Mouse (Mus musculus) adrenal gland, postnatal 10 days (tissue): ENCODE data around the gene Nbas. TPM values are rescaled to one million over a fixed set of nuclear protein-coding genes. Genes with fewer than 3 reads are reported as not detected.
A peak's percentile ranks its signal among the peaks of the same experiment; 100 is the strongest.

Experiments used
- DNase-seq: peaks from one replicate; pipeline ENCODE4 v3.0.0; 2021; ENCODE audit warnings: mixed read lengths
- total RNA-seq, 2 experiments: library from RNA; stranded (reverse); gene quantifications; 2 replicates each; pipeline ENCODE4 v1.2.3; 2021

Gene Nbas
- total RNA-seq, 2 experiments from 2014 or later: 21.5 to 29.2 TPM

- DNase-seq: peak; percentile 40
Measured at GRCm38 (mm10) chr12:13389644-13390043, 120.7 kb downstream of the Nbas start.

GRCm38 (mm10) chr12:13410191-13410590 is 141.3 kb downstream of the Nbas start:
- no peak for DNase-seq

GRCm38 (mm10) chr12:13418651-13419050 is 149.7 kb downstream of the Nbas start:
- no peak for DNase-seq

GRCm38 (mm10) chr12:13430219-13430618 is 161.3 kb downstream of the Nbas start:
- no peak for DNase-seq

GRCm38 (mm10) chr12:13444653-13445431 is 175.9 kb downstream of the Nbas start:
- no peak for DNase-seq

- no peak for DNase-seq
Measured at GRCm38 (mm10) chr12:13445486-13446065, 176.6 kb downstream of the Nbas start.

GRCm38 (mm10) chr12:13448916-13449315 is 180.0 kb downstream of the Nbas start:
- no peak for DNase-seq

GRCm38 (mm10) chr12:13452050-13452449 is 183.1 kb downstream of the Nbas start:
- DNase-seq: no peak

- no peak for DNase-seq
Measured at GRCm38 (mm10) chr12:13460223-13460853, 191.4 kb downstream of the Nbas start.

- DNase-seq: peak; percentile 19
Measured at GRCm38 (mm10) chr12:13461558-13462153, 192.7 kb downstream of the Nbas start.

GRCm38 (mm10) chr12:13462397-13462796 is 193.5 kb downstream of the Nbas start:
- peak; percentile 6 for DNase-seq

GRCm38 (mm10) chr12:13465554-13465953 is 196.6 kb downstream of the Nbas start:
- no peak for DNase-seq

GRCm38 (mm10) chr12:13474881-13475280 is 205.9 kb downstream of the Nbas start:
- DNase-seq: no peak

- no peak for DNase-seq
Measured at GRCm38 (mm10) chr12:13479163-13479562, 210.2 kb downstream of the Nbas start.

GRCm38 (mm10) chr12:13486278-13486677 is 217.3 kb downstream of the Nbas start:
- no peak for DNase-seq

- DNase-seq: no peak
Measured at GRCm38 (mm10) chr12:13497211-13497610, 228.3 kb downstream of the Nbas start.

- DNase-seq: no peak
Measured at GRCm38 (mm10) chr12:13499237-13499889, 230.4 kb downstream of the Nbas start.

- no peak for DNase-seq
Measured at GRCm38 (mm10) chr12:13500191-13500590, 231.3 kb downstream of the Nbas start.

GRCm38 (mm10) chr12:13504771-13505444 is 236.0 kb downstream of the Nbas start:
- no peak for DNase-seq

- DNase-seq: no peak
Measured at GRCm38 (mm10) chr12:13518082-13518481, 249.1 kb downstream of the Nbas start.

GRCm38 (mm10) chr12:13519413-13519812 is 250.5 kb downstream of the Nbas start:
- DNase-seq: no peak
